Mouse (Mus musculus): ENCODE measurements around the gene Runx2.
A peak's percentile ranks its signal among the peaks of the same experiment; 100 is the strongest.

Gene Runx2

DNA sequence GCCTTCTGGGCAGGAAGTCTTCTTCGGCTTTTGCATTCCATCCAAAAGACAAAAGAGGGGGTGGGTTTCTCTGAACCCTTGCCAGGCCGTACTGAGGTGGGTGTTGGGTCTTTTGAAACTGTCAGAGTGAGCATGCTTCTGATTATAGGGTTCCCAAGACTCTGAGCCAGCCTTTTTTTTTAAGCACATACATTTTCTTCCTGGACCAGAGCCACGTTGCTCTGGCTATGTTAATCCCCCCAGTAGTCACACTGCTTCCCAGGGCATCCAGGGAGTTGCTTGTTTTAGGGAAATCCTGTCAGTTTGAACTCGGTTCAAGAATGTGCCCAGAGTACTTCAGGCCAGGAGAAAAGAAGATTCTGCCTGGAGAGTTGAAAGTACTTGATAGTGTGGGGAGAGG is 286.0 kb downstream of the Runx2 start:
- DNase-seq (ENCODE audit: low spot score in 2 of 2), result no peak

DNA sequence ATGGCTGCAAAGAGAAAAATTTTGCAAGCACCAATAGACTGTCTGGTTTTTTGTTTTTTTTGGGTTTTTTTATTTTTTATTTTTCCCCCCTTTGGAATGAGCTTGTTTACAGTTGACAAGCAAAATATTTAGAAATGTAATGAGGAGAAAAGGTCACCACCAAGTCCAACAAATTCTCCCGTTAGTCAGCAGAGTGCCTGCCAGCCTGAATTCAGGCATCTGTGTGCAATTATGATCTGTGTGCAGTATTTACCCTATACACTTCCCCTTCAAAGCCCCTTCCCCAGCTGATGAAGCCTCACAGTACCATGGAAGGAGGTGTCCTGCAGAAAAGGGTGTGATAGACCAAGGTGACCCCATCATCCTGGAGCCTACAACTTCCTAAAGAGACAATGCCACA is 290.5 kb downstream of the Runx2 start:
- no peak for DNase-seq (ENCODE audit: low spot score in 2 of 2)

DNA sequence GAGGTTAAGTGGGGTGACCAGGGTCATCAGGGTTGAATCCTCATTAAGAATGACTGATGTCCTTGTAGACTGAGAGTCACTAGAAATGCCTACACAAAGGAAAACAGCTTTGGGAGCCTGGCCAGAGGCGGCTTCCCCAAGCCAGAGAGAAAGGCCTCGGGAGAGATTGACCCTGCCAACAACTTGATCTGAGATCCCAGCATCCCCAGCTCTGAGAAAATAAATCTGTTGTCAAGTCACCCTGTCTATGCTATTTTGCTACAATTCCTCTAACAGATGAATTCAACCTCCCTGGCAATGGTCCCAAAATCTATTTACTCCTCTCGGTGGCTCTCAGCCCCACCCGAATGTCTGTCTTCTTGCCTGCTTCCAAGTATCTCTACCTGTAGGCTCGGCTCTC is 291.7 kb downstream of the Runx2 start:
- no peak for DNase-seq (ENCODE audit: low spot score in 2 of 2)

DNA sequence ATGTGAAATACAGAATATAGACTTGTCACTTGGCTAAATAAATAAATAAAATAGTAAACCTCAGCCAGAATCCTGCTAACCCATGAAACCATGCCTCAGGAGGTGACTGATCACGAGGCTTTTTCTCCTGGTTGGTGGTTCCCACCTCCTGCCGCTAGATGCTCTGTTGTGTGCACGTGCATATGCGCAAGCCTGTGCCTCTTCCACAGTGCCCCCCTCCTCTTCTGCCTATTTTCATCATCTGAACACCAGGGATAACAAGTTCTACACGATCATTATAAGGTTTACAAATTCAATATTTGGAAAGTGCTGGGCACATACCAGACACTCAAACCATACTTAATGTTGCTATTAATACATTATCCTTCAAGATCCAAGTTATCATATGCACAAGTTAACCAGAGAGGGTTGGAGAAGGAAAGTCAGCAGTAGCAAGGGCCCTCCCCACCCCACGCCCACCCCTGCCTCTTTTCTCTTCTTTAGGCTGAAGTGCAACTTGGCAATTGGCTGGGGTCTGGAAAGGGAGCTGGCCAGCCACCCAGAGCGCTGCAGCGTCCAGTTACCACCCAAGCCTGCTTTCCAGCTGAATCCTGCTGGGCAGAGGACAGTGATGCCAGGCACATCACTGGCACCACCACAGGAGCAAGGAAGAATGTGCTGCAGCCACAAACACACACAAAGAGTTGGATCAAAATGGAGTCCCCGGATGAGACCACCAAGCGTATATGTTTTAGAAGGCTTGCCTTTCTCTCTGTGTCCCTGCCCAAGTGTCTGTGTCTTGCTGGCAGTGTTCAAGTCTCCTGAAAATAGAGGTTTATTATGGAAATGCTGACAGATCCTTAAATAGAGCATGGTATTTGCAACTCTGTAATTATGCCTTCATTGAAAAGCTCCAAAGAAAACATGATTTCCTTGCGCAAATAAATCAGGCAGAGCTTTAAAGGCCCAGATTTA is 294.2 kb downstream of the Runx2 start:
- DNase-seq (ENCODE audit: low spot score in 2 of 2), result no peak

DNA sequence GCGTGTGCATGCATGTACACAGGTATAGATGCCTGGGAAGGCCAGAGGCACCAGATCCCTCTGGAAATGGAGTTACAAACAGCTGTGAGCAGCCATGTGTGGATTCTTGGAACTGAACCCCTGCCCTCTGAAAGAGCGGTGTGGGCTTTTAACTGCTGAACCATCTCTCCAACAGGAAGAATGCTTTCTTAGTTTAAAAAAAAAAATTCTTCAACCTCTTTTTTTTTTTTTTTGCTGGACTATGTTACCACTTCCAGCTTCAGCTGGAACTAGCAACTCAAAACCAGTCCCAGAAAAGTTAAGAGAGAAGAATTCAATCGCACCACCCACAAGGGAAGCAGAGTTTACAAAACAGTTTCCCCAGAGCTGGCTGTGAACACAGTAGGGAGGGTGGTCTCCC is 295.2 kb downstream of the Runx2 start:
- DNase-seq (ENCODE audit: low spot score in 2 of 2), result no peak

DNA sequence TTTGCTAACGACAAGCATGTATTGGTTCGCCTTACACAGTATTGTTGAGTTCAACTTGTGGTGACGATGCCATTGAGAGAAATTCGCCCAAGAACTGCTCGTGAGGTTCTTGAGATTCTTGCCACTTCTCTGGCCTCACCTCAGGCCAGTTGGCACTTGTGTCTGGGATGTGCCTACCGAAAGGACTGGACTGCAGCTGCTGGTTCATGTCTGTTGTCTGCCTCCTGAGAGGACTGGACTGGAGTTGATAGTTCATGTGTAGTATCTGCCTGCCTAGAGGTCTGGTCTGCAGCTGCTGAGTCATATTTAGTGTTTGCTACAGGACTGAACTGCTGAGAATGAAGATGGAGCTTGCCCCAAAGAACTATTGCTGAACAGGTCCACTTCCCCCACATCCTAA is 296.4 kb downstream of the Runx2 start:
- no peak for DNase-seq (ENCODE audit: low spot score in 2 of 2)

DNA sequence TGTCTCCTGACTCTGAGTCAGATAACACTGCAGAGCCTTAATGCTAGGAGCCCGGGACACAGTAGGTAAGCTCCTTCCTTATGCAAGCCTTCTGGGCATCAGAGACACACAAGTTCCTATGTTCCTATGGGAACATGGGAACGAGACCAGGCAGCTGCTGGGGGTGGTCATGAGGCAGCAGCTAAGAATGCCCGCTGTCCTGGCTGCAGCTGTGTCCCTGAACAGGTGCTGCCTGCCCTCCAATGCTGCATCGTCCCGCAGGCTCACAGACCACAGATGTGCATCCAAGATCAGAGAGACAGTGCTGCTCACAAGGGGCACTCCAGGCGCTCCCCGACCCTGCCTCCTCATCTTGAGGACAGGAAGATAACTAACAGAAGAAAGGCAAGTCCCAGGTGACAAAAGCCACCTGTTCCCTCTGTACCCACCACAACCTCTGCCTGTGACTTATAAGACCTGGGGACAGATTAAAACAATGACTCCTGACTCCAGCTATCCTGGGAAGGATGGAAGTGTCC is 306.3 kb downstream of the Runx2 start:
- no peak for DNase-seq (ENCODE audit: low spot score in 2 of 2)

DNA sequence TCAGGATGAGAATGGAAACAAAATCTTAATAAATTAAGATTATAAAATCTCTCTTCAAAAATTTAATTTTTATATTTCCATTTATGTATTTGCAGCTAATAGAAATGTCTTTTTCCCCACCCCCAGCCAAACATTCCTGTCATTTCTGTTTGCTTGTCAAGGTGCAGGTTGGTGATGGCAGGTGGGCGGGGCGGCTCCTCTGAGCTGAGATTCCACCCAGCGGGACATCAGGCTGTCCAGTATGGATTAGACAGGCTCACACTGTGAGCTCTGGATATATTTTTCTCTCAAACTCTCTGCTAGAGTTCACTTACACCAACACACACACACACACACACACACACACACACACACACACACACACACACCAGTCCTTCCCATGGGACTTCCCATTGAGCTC is 306.9 kb downstream of the Runx2 start:
- DNase-seq (ENCODE audit: low spot score in 2 of 2), result no peak

DNA sequence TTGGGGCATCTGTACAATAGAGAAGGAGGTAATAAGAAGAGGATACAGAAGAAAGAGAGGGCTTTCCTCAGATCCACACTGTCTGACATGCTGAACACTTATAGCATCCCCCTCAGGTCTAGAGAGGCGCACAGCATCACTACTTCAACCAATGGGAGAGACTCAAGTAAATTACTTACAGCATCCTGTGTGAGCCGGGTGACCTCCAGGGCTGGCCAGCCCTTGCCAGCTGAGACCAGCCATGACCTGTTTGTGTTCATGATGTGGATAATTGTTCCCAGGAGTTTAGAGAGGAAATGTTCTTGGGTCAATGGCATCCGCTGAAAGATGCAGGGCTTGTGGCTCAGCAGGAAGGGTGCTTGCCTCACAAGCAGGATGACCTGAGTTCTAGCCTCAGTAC is 308.1 kb downstream of the Runx2 start:
- no peak for DNase-seq (ENCODE audit: low spot score in 2 of 2)

DNA sequence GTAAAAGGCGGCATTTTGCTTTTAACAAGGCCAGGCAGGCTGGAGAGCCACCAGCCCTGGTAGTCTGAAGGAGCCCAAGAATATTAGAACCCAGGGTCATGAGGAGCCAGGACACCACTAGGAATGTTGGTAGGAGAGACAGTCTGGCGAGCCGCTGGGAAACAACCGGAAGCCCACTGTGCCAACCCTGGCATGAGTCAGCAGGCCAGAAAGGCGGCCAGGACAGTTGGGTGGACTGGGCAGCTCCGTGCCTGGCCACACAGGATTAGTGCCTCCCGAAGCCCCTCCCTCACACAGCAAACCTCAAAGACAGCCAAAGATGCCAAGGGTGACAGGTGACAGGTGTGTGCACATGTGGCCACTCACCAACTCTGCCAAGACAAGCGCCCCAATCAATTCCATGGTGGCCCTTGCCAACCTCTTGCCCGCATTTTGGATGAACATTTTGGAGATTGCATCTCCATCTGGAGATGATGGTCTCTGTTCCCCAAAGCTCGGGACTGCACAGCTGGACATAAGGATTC is 309.7 kb downstream of the Runx2 start:
- DNase-seq (ENCODE audit: low spot score in 2 of 2), result no peak

DNA sequence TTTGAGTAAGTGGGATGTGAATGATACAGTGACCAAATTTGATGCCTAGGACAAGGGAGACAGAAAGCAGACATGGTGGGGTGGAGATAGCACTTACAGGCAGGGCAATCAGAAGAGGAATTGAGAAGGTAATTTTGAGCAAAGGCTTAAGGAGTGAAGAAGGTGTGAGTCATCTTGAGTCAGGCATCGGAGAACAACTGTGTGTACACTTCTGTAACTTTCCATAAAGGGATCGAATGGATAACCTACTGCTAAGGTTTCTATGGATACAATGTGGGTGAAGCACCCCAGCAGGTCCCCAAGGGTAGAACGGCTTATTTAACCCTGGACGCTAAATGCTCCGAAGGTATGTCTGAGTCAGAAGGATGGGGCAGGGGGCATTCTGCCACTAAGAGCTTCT is 312.4 kb downstream of the Runx2 start:
- no peak for DNase-seq (ENCODE audit: low spot score in 2 of 2)

DNA sequence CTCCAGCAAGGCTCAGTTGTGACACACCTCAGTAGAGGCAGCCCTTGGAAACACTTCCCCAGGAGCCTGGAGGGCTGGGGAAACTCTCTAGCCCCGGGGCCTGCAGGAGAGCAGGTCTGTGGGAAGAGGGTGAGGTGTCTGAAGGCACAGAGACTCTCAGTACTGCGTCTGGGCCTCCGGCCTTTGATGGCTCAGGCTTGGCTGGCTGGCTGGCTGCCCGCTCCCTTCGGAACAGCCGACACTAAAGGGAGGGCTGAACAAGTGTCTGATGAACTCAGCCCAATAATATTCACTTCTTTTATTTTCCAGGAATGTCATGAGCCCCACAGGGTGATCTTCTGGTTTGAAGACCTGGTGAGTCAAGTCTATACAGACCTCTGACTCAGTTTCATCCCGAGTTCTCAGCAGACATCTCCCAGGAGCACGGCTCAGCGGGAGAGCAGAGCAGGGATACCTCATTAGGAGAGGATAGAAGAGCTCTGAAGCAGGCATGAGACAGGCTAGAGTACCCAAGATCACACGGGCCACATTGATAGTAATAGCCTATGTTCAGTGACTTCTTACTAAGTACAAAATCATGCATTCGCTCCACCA is 314.2 kb downstream of the Runx2 start:
- DNase-seq (ENCODE audit: low spot score in 2 of 2), result no peak

DNA sequence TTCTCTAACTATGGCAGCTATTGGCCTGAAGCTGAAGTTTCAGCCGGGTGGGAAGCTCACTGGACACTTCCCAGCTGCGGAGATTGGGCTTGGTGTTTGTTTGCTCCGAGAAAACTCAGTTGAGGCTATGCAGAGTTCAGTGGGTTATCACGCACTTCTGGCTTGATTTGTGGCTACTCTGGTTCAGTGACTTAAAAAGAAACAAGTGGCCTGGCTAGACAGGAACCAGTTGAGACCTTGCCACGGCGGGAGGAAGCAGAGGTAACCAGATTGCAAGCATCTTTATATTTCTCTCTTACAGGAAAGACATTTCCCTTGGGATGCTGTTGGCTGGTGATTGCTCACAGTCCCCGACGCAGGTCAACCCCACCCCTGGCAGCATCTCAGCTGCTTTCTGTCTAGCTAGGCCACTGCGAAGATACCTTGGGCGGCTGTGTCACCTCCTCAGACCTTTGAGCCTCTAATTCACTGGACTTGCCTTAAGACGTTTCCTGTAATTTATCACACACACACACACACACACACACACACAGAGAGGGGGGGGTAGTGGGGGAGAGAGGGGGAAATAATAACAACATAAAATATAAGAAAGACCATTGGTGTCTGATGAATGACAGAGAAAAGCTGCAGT is 324.3 kb downstream of the Runx2 start:
- DNase-seq (ENCODE audit: low spot score in 2 of 2), result no peak

DNA sequence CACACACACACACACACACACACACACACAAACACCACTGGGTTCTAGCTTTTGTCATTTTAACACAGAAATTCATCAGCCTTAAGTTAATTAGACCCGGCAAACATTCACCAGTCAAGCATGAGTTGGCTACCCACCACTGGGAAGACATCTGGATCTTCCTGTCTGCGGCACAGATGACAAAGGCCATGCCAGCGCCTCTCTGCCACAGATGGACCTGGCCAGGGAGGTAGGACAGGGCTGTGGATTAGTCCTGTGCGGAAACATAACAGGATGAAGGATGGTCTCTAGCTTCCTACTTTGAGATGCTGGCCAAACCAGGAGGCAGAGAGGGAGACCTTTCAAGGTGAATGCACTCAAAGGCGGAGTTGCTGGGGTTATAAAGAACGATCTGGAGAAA is 325.3 kb downstream of the Runx2 start:
- DNase-seq (ENCODE audit: low spot score in 2 of 2), result no peak

DNA sequence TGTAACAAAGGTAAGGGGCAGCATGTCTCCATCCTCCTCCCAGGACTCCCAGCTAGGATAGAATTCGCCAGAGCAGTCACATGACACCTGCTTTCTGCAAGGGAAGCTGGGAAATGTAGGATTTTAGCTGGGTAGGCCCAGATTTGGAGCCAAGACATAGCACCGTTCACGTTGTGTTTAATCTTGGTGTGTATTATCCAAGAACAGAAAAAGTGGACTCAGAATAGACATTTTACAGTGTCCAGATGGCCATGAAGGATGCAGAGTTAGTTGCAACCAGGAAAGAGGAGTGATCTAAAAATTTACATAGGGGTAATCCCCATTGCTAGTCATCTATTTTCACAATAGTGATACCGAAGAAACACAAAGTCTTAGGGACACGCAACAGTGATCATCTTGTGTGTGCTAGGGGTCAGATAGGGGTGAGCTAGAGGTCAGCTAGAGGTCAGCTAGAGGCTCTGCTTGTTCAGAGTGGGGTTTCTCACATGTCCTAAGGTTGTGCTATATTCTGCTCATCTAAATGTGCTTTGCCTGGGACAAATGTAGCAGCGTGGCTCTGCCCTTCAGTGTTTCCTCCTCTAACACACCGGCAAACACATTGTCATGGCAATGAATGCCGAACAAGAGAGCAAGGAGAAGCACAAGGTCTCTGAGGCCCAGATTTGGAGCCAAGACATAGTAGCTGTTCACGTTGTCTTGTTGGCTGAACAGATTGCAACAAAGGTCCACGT is 326.9 kb downstream of the Runx2 start:
- DNase-seq (ENCODE audit: low spot score in 2 of 2), result peak in 1 of 2 experiments; percentile 25

DNA sequence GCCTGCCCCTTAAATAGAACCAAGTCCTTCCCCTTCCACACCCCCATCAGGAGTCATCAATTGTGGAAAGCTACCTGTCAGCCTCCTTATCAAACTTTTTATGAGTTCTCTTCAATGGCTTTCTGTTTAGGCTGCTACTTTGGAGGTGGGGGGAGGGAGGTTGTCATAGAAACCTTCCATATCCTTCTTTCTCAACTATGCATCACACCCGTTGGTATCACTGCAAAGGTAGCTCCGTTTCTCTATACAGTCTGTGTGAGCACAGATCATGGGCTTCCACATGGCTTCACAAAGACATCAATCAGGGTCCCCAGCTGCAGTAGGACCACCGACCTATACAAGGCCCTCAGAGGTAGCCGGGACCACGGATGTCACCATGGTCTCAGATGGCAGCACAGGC is 329.3 kb downstream of the Runx2 start:
- no peak for DNase-seq (ENCODE audit: low spot score in 2 of 2)

DNA sequence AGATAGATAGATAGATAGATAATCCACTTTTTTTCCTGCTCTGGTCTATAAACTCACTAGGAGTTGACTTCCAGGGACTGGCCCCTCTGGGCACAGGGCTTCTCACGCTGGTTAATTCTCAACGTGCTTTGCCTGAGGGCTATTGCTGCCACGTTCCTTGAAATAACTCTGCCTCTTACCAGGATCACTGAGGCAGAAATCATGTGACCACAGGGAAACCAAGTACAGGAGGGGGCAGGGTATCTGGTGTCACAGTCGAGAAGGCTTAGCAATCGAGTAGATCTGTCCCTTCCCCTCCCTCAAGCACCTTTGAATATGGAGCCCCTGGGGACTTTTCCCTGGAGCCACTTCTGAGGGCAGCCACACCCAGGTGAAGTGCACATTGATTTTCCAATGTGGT is 334.7 kb downstream of the Runx2 start:
- no peak for DNase-seq (ENCODE audit: low spot score in 2 of 2)

DNA sequence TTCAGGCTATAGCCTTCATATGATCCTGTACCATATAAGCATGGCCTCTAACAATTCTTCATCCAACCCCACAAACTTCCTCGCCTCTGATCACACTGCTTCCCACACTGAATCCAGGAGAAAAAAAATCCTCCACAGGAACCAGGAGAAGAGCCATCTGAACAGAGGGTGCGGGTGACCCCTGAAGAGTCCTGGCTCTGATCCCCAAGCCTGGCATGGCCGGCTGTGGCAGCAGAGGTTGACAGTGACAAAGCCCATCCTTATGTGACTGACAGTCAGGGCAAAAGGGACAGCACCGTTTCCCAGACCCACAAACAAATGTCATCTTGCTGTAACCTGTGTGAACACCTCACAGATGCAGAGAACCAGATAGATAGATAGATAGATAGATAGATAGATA is 335.1 kb downstream of the Runx2 start:
- DNase-seq (ENCODE audit: low spot score in 2 of 2), result no peak

DNA sequence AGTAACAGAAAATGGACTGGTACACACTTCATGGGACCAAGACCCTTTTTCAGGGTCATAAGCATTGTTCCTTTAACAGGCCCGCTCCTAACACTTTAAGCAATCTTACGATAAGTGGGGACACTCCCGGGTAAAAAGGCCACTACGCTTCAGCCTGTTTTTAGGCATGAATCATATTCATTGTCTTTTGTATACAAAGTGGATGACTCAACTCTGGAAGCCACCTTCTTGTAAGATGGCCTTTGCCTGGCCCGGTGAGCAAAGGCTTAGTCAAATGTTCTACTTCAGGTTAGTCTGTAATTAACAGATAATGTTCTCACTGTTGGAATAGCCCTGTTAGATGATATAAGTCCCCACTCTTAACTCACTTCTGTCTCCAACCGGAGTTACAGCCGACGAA is 338.7 kb downstream of the Runx2 start:
- no peak for DNase-seq (ENCODE audit: low spot score in 2 of 2)

DNA sequence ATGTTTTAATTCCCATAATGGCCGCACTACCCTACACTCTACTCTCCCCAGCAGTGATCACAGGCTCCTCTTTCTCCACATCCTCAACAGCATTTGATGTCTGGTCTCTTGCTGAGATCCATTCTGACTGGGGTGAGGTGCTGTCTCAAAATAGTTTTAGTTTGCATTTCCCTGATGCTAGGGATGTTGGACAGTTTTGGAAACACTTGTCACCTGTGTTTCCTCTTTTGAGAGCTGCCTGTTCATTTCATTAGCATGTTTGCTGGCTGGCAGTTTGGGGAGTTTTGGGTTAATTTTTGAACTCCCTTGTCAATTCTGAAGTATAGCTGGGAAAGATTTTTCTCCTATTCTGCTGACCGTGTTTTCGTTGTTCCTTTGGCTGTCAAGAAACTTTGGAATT is 340.3 kb downstream of the Runx2 start:
- DNase-seq (ENCODE audit: low spot score in 2 of 2), result no peak

DNA sequence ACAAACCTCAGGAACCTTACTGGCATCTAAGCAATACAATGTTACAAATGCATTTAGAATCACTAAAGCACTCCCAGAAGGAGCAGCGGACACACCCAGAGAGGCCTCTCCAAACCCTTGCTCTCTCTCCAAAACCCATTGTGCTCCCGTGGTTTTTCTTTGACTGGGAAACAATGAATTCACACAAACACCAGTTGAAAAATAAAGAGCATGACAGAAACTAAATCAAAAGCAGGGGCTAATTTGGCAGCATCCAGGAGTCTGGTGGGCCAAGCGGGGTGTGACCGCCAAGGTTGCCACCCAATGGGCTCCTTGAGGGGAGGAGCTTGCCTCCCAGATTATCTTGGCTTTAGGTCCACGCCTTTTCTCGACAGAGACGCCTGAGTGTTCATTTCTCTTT is 341.9 kb downstream of the Runx2 start:
- no peak for DNase-seq (ENCODE audit: low spot score in 2 of 2)

DNA sequence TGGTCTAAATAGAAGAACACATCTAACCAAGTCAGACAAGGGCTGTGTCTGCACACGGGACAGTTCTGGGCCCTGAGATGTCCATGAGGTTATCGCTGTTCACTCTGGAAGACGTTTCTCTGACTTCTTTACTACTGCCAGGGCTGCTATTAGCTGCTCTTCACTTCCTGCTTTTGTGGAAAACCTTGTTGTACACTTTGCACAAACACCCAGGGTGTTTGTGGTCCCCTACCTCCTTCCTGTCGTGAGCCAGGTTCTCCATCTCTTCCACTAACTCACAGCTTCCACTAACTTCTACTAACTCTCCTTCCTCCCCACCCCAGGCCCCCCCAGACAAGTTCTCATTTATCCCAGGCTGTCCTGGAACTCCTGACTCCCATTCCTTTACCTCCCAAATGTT is 350.9 kb downstream of the Runx2 start:
- no peak for DNase-seq (ENCODE audit: low spot score in 2 of 2)

Measured in frontal cortex, postnatal 14 days (tissue).